Mouse (Mus musculus) intestine, embryonic 15.5 days (tissue): ENCODE measurements at regions not wholly inside any gene's neighbourhood (a gene's known extent, or its start where the extent isn't known, plus 50 kb on each side); places are given as distances from the start of the nearest gene placed in this dataset.
"Not testable (repeated sequence)": the region's sequence is repeated elsewhere in the genome, so short reads cannot be mapped to it uniquely, and the experiment has no call there.

Source experiments
- ATAC-seq: fragments of 200-750 bp; cut with Nextera tagmentation; 2 replicates; pipeline ENCODE4 v1.8.0; 2017; ENCODE audit warnings: moderate TSS enrichment, moderate library complexity
- H3K27ac ChIP-seq: fragments of 300-500 bp; sonication (generic); 2 replicates; pipeline ENCODE4 v1.5.1; 2015; ENCODE audit warnings: mild to moderate bottlenecking, inconsistent platforms
- H3K27me3 ChIP-seq: fragments of 300-500 bp; sonication (generic); replicated peaks from 2 replicates; pipeline ENCODE4 v1.6.1; 2015; ENCODE audit warnings: inconsistent platforms
- H3K36me3 ChIP-seq: fragments of 300-500 bp; sonication (generic); 2 replicates; pipeline ENCODE4 v1.6.1; 2015; ENCODE audit warnings: inconsistent platforms
- H3K4me1 ChIP-seq: fragments of 300-500 bp; sonication (generic); replicated peaks from 2 replicates; pipeline ENCODE4 v1.6.1; 2015; ENCODE audit warnings: inconsistent platforms
- H3K4me2 ChIP-seq: fragments of 300-500 bp; sonication (generic); replicated peaks from 2 replicates; pipeline ENCODE4 v1.6.1; 2015; ENCODE audit warnings: mild to moderate bottlenecking, inconsistent platforms
- H3K4me3 ChIP-seq: fragments of 300-500 bp; sonication (generic); replicated peaks from 2 replicates; pipeline ENCODE4 v1.5.1; 2015; ENCODE audit warnings: inconsistent platforms
- H3K9ac ChIP-seq: fragments of 300-500 bp; sonication (generic); 2 replicates; pipeline ENCODE4 v1.6.1; 2015; ENCODE audit warnings: inconsistent platforms
- H3K9me3 ChIP-seq: fragments of 300-500 bp; sonication (generic); 2 replicates; pipeline ENCODE4 v1.6.1; 2016; ENCODE audit warnings: inconsistent platforms
- WGBS: fragments of 180-500 bp; shearing (Covaris S2); methylation state at CpG from one replicate; pipeline ENCODE4 v1.1.7; 2015; 5-methylcytosine and 5-hydroxymethylcytosine counted together

DNA sequence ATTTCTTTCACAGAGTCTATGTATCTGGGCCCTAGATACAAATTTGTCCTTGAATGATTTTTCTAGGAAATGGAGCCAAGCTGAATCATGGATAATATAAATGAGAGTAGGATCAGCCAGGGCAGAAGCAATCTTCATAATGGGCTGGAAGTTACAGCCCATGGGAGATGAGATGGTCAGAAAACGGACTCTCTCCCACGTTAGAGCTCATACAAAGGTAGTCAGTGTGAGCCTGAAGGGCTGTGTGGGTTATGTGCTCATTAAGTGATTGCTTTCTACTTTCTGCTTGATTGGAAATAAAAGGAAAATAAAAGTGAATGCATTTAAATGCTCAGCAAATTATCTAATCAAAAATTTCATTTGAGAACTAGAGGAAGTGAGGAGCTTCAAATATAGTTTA, 2017.1 kb upstream of the Pcdh20 start:
- H3K4me3 ChIP-seq: no peak overlapping the region
- H3K4me1 ChIP-seq: no peaks in the 10 kb centered on the region
- no peak overlapping the region for H3K27ac ChIP-seq
- H3K36me3 ChIP-seq: no peaks in the 10 kb centered on the region
- H3K9me3 ChIP-seq: no peaks in the 10 kb centered on the region
- WGBS: 79% methylated on average over 2 of the region's 2 CpGs
- no peak overlapping the region for H3K9ac ChIP-seq
- no peak for ATAC-seq
- no peaks in the 10 kb centered on the region for H3K27me3 ChIP-seq
- H3K4me2 ChIP-seq: no peak overlapping the region

DNA sequence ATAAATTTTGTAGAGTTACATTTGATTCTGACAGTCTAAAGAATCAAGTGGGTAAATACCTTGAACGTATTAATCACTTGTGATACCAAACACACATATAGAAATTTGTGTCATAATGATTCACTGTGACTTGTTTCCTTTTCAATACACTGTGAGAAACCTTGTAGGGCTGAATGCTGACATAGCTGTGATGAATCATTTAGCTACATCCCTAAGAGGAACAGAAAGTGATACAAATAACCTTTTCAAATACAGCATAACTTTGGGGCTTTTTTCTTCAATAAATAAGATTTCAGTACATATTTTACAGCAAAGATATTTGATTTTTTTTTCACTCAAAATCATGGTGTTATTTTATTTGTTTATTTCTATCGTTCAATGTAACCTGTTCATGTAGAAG, 1976.8 kb upstream of the Pcdh20 start:
- Histone ChIP-seq H3K4me2 (no peak overlapping the region), H3K4me1 (no peaks in the 10 kb centered on the region), H3K36me3 (no peaks in the 10 kb centered on the region), H3K4me3 (no peak overlapping the region), H3K27me3 (no peaks in the 10 kb centered on the region), H3K9me3 (no peaks in the 10 kb centered on the region), H3K9ac (no peak overlapping the region), H3K27ac (no peak overlapping the region)
- 78% methylated on average over 2 of the region's 2 CpGs for WGBS
- no peak for ATAC-seq

DNA sequence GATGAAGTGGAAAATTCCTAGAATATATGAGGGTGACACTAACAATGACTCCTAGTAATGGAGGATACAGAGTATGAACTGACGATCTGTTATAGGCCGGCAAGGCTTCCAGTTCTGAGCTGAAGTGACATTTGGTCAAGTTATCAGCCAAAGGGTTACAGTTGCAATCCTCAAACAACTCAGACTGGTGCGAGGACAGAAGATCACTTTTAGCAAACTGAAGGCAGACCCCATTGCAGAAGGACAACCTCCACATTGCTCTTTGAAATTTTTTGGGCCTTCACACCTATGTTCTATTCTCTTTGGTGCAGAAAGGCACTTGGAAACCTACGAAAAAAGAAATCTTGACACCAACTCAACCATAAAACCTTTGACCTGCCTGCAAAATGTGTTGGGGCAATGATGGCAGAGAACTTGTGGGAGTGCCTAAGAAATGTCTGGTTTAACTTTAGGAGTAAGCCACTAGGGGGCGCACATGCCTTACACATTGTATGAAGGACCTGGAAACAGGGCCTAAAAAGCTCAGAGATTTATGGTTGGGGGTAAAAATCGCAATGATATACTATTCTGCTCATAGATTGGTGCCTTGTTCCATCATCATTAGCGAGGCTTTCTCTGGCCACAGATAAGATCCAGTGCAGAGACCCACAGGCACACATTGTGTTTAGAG, 1961.8 kb upstream of the Pcdh20 start:
- Histone ChIP-seq H3K4me1 (no peaks in the 10 kb centered on the region), H3K4me2 (no peak overlapping the region), H3K27me3 (no peaks in the 10 kb centered on the region), H3K36me3 (no peaks in the 10 kb centered on the region), H3K27ac (no peak overlapping the region), H3K9ac (no peak overlapping the region), H3K9me3 (no peaks in the 10 kb centered on the region), H3K4me3 (no peak overlapping the region)
- 46% methylated on average over 7 of the region's 7 CpGs for WGBS
- ATAC-seq: peak; percentile 61; the same call in 1 of the 2 replicates

DNA sequence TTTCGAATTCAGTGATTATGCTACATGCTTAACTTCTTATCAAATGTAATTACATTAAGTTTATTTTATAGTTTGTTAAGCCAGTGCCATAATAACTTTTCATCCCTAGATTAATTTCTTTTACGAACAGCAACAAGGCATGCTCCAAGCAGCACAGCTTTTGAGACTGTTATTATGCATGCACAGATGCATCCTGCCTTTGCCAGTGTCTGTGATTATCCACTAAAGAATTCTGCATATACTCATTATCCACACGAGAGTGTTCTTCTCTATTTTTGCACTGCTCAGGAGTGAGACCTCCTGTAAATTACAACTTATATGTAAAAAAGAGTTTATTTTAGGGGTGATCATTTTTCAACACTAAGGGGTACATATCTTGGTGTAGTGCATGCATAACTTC, 1941.5 kb upstream of the Pcdh20 start:
- Histone ChIP-seq H3K4me1 (no peaks in the 10 kb centered on the region), H3K36me3 (no peaks in the 10 kb centered on the region), H3K4me3 (no peak overlapping the region), H3K9ac (no peak overlapping the region), H3K4me2 (no peak overlapping the region), H3K27ac (no peak overlapping the region), H3K9me3 (no peaks in the 10 kb centered on the region), H3K27me3 (no peaks in the 10 kb centered on the region)
- ATAC-seq: no peak
- WGBS: 76% methylated on average over 3 of the region's 3 CpGs

DNA sequence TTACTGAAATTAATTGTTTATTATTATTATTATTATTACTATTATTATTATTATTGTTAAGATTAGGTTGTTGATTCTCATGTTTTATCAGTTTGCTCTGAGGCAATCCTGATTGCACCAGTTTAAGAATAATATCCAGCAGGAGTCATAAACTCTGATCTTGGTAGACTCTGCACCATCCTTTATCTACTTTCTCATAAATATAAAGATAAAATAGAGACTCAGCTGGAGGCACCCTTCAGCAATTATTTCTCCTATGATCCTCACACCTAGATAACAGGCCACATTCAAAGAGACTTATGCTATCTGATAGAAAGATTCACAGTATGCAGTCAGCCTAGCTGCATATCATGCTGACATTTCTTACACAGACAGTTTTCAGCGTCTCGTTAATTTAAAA, 1935.2 kb upstream of the Pcdh20 start:
- H3K27me3 ChIP-seq: no peaks in the 10 kb centered on the region
- H3K27ac ChIP-seq: no peak overlapping the region
- no peaks in the 10 kb centered on the region for H3K9me3 ChIP-seq
- H3K4me1 ChIP-seq: no peaks in the 10 kb centered on the region
- WGBS: 60% methylated on average over 2 of the region's 2 CpGs
- ATAC-seq: peak; percentile 86
- H3K4me3 ChIP-seq: no peak overlapping the region
- no peak overlapping the region for H3K9ac ChIP-seq
- no peak overlapping the region for H3K4me2 ChIP-seq
- H3K36me3 ChIP-seq: no peaks in the 10 kb centered on the region

DNA sequence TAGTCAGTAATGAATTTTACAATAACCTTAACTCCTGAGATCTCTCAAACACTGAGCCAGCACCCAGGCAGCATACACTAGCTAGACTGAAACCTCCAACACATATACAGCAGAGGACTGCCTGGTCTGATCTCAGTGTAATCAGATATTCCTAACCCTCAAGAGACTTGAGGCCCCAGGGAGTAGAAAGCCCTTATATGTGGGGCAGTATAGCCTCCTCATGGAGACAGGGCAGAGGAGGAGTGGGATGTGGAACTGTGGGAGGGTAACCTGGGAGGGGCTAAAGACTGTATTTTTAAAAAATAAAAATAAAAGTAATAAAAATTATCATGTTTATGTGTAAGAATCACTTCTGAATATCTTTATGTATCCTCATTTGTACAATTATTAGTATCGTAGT, 1934.3 kb upstream of the Pcdh20 start:
- Histone ChIP-seq H3K36me3 (no peaks in the 10 kb centered on the region), H3K9ac (no peak overlapping the region), H3K27ac (no peak overlapping the region), H3K4me1 (no peaks in the 10 kb centered on the region), H3K27me3 (no peaks in the 10 kb centered on the region), H3K4me3 (no peak overlapping the region), H3K4me2 (no peak overlapping the region), H3K9me3 (no peaks in the 10 kb centered on the region)
- no peak for ATAC-seq
- WGBS: 96% methylated on average over 1 of the region's 1 CpGs

DNA sequence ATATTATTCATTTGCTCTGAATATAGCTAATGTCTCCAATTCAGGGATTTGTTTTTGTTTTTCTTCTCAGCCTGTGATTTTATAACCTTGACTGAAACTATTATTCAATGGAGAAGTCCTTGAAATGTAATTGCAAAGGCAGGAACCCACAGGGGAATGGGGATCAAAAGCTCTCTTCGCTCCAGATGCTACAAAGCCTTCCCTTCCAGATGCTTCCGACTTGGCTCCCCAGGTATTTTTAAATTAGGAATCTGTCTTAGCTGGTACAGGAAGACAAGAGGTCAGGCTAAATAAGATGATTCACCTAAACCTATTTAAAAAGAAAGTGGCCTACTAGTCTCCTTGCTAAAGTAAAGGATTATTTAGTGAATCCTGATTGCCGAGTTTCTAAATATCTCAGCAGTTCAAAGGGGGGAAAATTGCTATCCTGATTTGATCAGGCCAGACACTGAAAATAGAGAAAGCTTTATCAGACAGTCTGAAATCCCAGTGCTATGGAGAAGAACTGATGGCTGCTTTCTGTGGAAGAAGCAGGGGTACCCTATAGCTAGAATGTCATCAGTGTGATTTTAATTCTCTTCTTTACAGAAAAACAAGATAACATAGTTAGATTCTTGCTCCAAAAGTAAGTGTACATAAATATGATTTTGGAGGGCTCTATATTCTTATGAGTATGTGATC, 1896.2 kb upstream of the Pcdh20 start:
- Histone ChIP-seq H3K4me2 (no peak overlapping the region), H3K4me1 (no peaks in the 10 kb centered on the region), H3K27me3 (no peaks in the 10 kb centered on the region), H3K27ac (no peak overlapping the region), H3K9me3 (no peaks in the 10 kb centered on the region), H3K9ac (no peak overlapping the region), H3K36me3 (no peaks in the 10 kb centered on the region), H3K4me3 (no peak overlapping the region)
- WGBS: 71% methylated on average over 3 of the region's 3 CpGs
- ATAC-seq: no peak

DNA sequence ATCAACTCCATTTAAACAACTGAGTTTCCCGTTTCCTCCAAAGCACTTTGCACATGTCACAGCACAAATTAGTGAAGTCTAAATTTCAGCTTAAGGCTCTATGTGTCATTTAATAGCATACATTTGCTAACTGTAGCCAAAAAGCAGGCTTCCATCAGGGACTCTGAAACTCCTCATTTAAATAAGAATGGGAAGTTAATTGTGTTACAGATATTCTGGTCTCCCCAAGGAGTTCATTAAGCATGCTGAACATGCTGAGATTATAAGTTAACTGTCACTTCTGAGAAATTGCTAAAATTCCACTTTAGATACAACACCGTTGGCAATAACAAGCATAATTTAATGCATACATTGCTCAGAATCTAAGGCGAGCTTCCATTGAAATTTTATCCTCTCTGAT, 1863.3 kb upstream of the Pcdh20 start:
- Histone ChIP-seq H3K4me1 (no peaks in the 10 kb centered on the region), H3K27ac (no peak overlapping the region), H3K9me3 (no peaks in the 10 kb centered on the region), H3K27me3 (no peaks in the 10 kb centered on the region), H3K4me3 (no peak overlapping the region), H3K4me2 (no peak overlapping the region), H3K36me3 (no peaks in the 10 kb centered on the region), H3K9ac (no peak overlapping the region)
- no peak for ATAC-seq
- 74% methylated on average over 3 of the region's 3 CpGs for WGBS

DNA sequence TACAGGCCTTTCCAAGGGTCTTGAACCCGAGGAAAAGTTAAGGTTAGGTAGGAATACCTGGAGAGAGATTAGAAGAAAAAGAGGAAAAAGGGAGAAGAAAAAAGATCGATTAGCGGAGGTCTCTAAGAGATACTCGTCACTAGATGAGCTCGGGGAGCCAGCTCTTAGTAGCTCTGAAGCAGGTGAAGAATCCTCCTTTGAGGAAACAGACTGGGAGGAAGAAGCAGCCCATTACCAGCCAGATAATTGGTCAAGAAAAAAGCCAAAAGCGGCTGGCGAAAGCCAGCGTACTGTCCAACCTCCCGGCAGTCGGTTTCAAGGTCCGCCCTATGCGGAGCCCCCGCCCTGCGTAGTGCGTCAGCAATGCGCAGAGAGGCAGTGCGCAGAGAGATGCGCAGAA, 1824.3 kb upstream of the Pcdh20 start:
- not testable (repeated sequence) for H3K4me1 ChIP-seq, H3K27ac ChIP-seq, H3K4me2 ChIP-seq, ATAC-seq, H3K36me3 ChIP-seq, H3K27me3 ChIP-seq, H3K9ac ChIP-seq, H3K9me3 ChIP-seq, H3K4me3 ChIP-seq
- WGBS: 95% methylated on average over 17 of the region's 18 CpGs

DNA sequence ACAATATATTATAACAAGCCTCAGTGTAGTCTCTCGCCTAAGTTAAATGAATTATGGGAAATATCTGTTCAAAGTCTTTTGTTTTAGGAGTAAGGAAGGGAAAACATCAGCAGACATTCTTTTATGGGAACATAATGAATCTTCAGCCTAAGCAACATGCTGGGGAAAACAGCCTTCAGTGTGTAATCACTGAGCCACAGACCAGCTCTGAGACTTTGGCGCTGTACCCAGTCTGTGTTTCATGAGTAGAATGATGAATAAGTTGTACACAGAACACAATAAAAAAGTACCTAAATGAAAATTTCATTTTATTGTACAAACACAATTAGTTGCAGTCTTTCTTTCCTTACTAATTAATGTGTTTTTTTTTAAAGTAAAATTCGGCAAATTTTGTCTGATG, 1774.8 kb upstream of the Pcdh20 start:
- no peak overlapping the region for H3K4me3 ChIP-seq
- no peaks in the 10 kb centered on the region for H3K4me1 ChIP-seq
- no peak overlapping the region for H3K9ac ChIP-seq
- no peaks in the 10 kb centered on the region for H3K36me3 ChIP-seq
- H3K27me3 ChIP-seq: no peaks in the 10 kb centered on the region
- H3K4me2 ChIP-seq: no peak overlapping the region
- WGBS: 82% methylated on average over 3 of the region's 3 CpGs
- no peak for ATAC-seq
- H3K9me3 ChIP-seq: no peaks in the 10 kb centered on the region
- H3K27ac ChIP-seq: no peak overlapping the region

DNA sequence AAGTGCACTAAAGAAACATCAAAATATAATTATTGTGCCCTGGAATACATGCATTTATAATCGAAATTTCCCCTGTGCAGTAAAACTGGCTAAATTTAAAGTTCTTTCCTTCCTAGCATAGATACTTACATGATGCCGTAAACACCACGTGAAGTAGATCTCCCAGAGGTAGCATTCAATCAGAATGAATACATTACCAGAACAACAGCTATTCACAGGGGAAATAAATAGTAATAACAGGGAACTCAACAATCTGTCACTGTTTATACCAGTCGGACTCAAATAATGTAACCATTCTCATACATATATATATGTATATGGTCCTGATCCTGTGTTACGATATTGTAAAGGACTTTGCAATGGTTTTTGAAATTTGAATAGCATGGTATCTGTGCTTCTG, 1761.5 kb upstream of the Pcdh20 start:
- Histone ChIP-seq H3K9ac (no peak overlapping the region), H3K27ac (no peak overlapping the region), H3K36me3 (no peaks in the 10 kb centered on the region), H3K9me3 (no peaks in the 10 kb centered on the region), H3K4me3 (no peak overlapping the region), H3K27me3 (no peaks in the 10 kb centered on the region), H3K4me1 (no peaks in the 10 kb centered on the region), H3K4me2 (no peak overlapping the region)
- 79% methylated on average over 5 of the region's 5 CpGs for WGBS
- ATAC-seq: no peak

DNA sequence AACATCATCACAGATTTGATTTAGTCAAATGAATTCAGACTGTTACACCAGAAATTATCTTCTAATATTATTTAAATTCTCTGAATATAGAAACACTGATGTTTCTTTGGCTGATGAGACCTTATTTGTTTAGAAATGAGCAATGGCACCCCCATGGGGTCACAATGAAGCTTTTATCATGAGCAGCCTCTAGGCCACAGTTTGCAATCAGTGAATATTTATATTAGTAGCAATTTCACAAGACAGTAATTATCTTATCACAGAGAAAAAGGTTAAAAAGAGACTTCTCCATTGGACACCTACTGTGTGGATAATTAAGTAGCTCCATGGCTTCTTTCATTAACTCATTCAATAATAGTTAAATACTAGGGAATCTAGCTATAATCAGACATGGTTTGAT, 1729.1 kb upstream of the Pcdh20 start:
- no peak overlapping the region for H3K9ac ChIP-seq
- H3K9me3 ChIP-seq: no peaks in the 10 kb centered on the region
- no peaks in the 10 kb centered on the region for H3K36me3 ChIP-seq
- H3K4me3 ChIP-seq: no peak overlapping the region
- no peak for ATAC-seq
- H3K27me3 ChIP-seq: no peaks in the 10 kb centered on the region
- H3K27ac ChIP-seq: no peak overlapping the region
- no peaks in the 10 kb centered on the region for H3K4me1 ChIP-seq
- no peak overlapping the region for H3K4me2 ChIP-seq

DNA sequence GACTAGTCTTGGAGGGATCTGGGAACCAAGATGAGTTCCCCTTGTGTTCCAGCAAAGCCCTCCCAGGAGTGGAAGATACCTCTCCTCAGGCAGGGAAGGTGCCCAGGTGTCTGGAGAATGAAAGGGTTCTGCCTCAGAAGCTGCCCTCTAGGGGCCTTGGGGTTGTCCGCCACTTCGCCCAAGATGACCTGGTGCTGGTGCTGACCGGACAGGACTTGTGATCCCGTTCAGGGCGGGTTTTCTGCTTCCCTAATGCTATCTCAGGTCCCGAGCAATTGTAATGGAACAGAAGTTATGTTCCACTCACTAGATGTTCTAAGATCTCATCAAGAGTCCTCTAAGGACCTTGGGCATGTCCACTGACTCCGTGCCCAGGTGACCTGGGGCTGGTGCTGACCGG, 1726.6 kb upstream of the Pcdh20 start:
- no peak overlapping the region for H3K27ac ChIP-seq
- H3K4me3 ChIP-seq: no peak overlapping the region
- ATAC-seq: no peak
- no peak overlapping the region for H3K4me2 ChIP-seq
- H3K4me1 ChIP-seq: no peaks in the 10 kb centered on the region
- no peaks in the 10 kb centered on the region for H3K27me3 ChIP-seq
- H3K36me3 ChIP-seq: no peaks in the 10 kb centered on the region
- no peaks in the 10 kb centered on the region for H3K9me3 ChIP-seq
- no peak overlapping the region for H3K9ac ChIP-seq
- 94% methylated on average over 8 of the region's 8 CpGs for WGBS
